Mouse (Mus musculus) limb, embryonic 13.5 days (tissue): ENCODE measurements around the gene Ipo9. TPM values are rescaled to one million over a fixed set of nuclear protein-coding genes. Genes with fewer than 3 reads are reported as not detected.

Source experiments
- ATAC-seq: fragments of 200-750 bp; cut with Nextera tagmentation; 2 replicates; pipeline ENCODE4 v1.8.0; 2017; ENCODE audit warnings: low read depth, moderate number of reproducible peaks, moderate TSS enrichment; ENCODE audit not compliant: low FRiP score
- H3K27ac ChIP-seq: fragments of 300-500 bp; sonication (generic); 2 replicates; pipeline ENCODE4 v1.5.1; 2015; ENCODE audit warnings: inconsistent platforms, mild to moderate bottlenecking, moderate library complexity
- H3K27me3 ChIP-seq: fragments of 300-500 bp; sonication (generic); 2 replicates; pipeline ENCODE4 v1.6.1; 2015; ENCODE audit warnings: mild to moderate bottlenecking, inconsistent platforms
- H3K36me3 ChIP-seq: fragments of 300-500 bp; sonication (generic); 2 replicates; pipeline ENCODE4 v1.6.1; 2015; ENCODE audit warnings: inconsistent platforms, mild to moderate bottlenecking, moderate library complexity
- H3K4me1 ChIP-seq: fragments of 300-500 bp; sonication (generic); 2 replicates; pipeline ENCODE4 v1.6.1; 2015; ENCODE audit warnings: inconsistent platforms
- H3K4me2 ChIP-seq: fragments of 300-500 bp; sonication (generic); replicated peaks from 2 replicates; pipeline ENCODE4 v1.6.1; 2015; ENCODE audit warnings: inconsistent platforms, mild to moderate bottlenecking, moderate library complexity
- H3K4me3 ChIP-seq: fragments of 300-500 bp; sonication (generic); 2 replicates; pipeline ENCODE4 v1.5.1; 2015; ENCODE audit warnings: moderate library complexity, mild to moderate bottlenecking, inconsistent platforms
- H3K9ac ChIP-seq: fragments of 300-500 bp; sonication (generic); 2 replicates; pipeline ENCODE4 v1.6.1; 2015; ENCODE audit warnings: mild to moderate bottlenecking, inconsistent platforms
- H3K9me3 ChIP-seq: fragments of 300-500 bp; sonication (generic); 2 replicates; pipeline ENCODE4 v1.6.1; 2016; ENCODE audit warnings: inconsistent platforms
- WGBS: fragments of 180-500 bp; shearing (Covaris S2); methylation state at CpG from one replicate; pipeline ENCODE4 v1.1.7; 2015; 5-methylcytosine and 5-hydroxymethylcytosine counted together
- polyA plus RNA-seq: library from polyadenylated mRNA; unstranded; fragments of >200 nt; fragmentation: Nextera tagmentation; extraction: Ambion mirVana; gene quantifications from 2 replicates; pipeline ENCODE4 v1.2.1, GENCODE M21; 2015

Ipo9 gene
- polyA plus RNA-seq, 1 experiment from 2014 or later, result 156 TPM

DNA sequence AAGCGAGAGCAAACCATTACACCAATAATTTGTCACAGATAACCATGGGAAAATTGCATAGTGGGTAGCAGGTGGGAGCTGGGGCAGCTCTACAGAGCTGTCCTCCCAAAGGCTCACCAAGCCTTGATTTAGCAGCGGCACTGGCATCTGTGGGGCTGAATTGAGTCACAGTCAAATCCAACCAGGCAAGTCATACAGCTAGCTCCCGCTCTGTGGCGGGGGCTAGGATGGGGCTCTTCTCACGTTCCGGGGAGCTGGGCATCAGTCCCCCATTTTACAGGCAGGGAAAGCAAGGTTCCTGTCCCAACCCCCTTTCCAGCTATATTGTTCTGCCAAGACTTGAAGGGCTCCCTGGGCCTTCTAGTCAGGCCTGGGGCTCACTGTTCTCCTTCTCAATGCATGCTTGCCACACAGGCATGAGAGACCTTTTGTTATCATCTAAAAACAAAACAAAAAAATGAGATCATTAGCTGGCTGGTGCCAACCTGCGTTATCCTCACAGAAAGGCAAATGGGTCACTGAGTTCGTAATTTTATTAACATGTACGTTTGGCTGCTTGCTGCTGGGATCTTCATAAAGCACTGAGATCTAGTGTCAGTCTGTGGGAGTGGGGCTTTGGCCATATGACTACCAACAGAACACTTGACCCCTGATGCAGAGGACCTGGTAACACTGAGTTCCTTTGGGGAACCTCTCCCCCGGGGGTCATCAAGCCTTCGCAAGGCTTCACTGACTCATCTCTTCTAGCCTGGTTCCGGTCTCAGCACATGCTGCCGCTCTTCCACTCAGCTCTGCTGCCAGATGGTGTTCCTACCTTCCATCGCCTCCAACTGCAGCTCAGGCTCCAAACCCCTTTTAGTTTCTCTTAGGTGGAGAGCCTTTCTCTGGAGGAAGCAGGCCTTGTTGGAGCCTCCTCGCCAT is 50.0 kb downstream of the Ipo9 start:
- Histone ChIP-seq H3K27ac (no peak overlapping the region), H3K4me2 (no peak overlapping the region), H3K9ac (no peak overlapping the region), H3K4me1 (peaks cover 2% of the 10 kb centered on the region), H3K9me3 (no peaks in the 10 kb centered on the region), H3K4me3 (no peak overlapping the region), H3K27me3 (no peaks in the 10 kb centered on the region), H3K36me3 (peaks cover 39% of the 10 kb centered on the region)
- 75% methylated on average over 15 of the region's 15 CpGs for WGBS
- ATAC-seq, result no peak

DNA sequence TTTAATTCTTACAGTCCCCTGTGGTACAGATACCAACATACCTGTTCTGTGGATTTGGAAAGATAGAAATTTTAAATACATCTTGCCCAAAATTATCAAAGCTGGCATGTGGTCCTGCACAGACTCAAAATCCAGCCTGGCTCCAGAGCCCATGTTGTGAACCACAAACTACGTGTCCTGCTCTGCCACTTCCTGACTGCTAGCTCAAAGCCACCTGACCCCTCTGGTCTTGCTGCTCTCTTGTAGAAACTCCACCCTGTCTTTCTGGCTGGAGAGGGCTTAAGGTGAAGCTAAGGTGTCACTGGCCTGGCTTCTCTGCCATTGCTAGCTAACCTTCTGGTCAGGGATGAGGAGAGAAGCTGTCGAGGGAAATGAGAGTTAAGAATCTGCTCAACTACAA is 51.3 kb downstream of the Ipo9 start:
- Histone ChIP-seq H3K4me1 (peaks cover 10% of the 10 kb centered on the region), H3K27ac (no peak overlapping the region), H3K4me2 (no peak overlapping the region), H3K36me3 (peaks cover 26% of the 10 kb centered on the region), H3K4me3 (no peak overlapping the region), H3K27me3 (no peaks in the 10 kb centered on the region), H3K9ac (no peak overlapping the region), H3K9me3 (no peaks in the 10 kb centered on the region)
- ATAC-seq, result no peak
- 46% methylated on average over 2 of the region's 2 CpGs for WGBS

DNA sequence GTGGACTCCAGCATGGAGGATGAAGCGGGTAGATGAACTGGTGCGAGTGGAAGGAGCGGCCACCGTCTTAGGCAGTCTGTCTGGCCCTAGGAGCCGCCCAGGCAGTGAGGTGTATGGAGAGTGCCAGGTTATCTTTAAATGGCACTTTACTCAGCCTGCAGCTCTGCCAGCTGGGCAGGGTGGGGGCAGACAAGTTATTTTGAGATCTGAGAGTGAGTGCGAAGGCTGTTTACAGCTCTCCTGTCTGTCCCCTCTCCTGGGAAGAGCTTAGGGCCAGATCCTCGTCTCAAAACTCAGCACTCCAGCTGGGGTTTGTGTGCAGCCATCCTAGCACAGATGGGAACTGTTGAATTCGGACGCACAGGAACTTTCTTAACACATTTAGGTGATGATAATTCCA is 51.7 kb downstream of the Ipo9 start:
- Histone ChIP-seq H3K4me1 (peaks cover 13% of the 10 kb centered on the region), H3K9me3 (no peaks in the 10 kb centered on the region), H3K27me3 (no peaks in the 10 kb centered on the region), H3K9ac (no peak overlapping the region), H3K4me2 (no peak overlapping the region), H3K4me3 (no peak overlapping the region), H3K27ac (no peak overlapping the region), H3K36me3 (peaks cover 21% of the 10 kb centered on the region)
- WGBS, result 63% methylated on average over 9 of the region's 9 CpGs
- no peak for ATAC-seq

DNA sequence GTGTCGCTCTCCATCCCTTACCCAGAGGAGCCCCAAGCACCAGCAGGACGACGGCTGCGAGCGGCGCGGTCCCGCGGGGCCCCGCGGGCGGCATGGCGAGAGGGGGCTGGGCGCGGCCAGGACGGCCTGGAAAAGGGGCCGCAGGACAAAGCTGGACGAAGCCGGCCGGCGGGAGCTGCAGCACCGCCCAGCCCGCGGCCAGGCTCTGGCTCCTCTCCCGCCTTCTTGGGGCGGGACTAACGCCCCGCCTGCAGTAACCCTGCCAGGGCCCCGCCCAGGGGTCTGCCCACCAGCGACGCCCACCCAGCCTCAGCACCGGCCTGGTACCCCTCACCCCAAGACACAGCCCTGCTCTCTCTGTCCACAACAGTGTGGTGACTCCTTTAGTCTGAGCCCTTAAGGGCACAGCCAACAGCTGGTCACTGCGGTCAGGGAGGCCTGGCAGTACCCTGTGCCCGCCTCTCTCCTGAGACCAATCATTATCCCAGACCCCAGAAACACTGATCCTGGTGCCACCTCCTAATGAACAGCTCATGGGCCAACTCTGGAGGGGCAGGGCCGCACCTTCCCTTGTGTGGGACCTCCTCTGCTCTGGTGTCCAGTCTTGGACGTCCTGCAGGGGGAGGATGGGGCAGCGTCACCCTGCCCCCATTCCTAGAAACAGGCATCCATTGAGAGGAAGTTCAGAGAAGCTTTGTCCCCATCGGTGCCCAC is 55.3 kb downstream of the Ipo9 start, which contains the start of gene Shisa4:
TSS of gene Shisa4 (minus strand) at position 370 of the 714 bp plus-strand sequence.
- Histone ChIP-seq H3K4me2 (peak within 1 kb of the TSS; percentile 92), H3K27ac (peak within 1 kb of the TSS; percentile 58; the same call in 1 of the 2 replicates), H3K36me3 (no peaks in the 10 kb centered on the region), H3K27me3 (no peaks in the 10 kb centered on the region), H3K4me1 (peaks cover 34% of the 10 kb centered on the region), H3K4me3 (peak within 1 kb of the TSS; percentile 73), H3K9ac (peak within 1 kb of the TSS; percentile 81), H3K9me3 (no peaks in the 10 kb centered on the region)
- ATAC-seq, result peak; percentile 91
- WGBS, result 3% methylated on average over 35 of the region's 38 CpGs

DNA sequence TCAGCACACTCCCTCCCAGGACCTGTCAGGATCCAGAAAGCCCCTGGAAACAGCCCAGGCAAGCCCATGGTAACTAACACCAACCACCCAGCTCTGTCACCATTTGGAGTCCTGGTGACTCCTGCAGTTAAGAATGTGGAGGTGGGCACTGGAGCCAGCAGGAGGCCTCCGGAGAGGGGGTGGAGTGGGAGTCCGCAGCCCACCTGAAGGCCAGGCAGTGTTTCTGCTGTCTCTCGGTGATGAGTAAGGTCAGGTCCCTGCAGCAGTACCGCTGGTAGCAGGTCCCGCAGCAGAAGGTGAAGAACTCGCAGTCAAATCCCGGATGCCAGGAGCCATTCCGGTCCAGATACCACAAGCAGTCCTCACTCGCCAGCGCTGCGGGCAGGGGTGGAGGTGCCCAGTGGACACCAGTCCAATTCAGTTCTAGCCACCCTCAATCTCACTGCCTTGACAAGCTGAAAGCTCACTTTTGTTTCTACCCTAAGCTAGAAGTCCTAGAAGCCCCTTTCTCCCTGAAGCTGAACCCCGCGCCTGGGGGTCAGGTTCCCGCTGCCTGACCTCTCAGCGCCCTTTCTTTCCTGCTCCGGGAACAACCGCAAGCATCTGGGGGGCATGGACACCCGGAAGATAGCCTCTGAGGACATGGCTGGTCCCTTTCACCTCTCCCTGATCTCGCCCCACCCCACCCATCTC is 56.0 kb downstream of the Ipo9 start:
- ATAC-seq, result no peak

DNA sequence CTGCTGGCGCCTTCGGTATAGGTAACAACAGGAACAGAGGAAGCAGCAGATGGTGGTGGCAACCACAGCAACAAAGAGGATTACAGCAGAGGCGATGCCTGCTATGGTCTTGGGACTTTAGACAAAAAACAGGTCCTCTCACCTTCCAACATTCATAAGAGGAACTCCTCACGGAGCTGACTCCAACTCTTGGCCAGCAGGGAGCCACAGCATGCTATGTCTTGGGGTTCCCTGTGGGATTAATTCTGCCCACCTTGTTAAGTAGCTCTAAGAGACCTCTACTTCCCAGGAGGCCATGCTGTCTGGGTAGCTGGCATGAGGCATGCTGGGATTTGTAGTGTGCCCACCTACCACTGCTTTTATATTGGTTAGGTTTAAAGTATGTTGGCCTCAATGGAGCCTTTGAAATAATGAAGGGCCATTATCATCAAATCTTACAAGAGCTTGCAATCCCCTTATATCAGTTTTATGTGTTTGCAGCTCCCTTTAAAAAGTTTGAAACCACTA is 57.1 kb downstream of the Ipo9 start:
- no peak for ATAC-seq
- WGBS, result 73% methylated on average over 4 of the region's 4 CpGs
- no peaks in the 10 kb centered on the region for H3K27me3 ChIP-seq
- H3K9me3 ChIP-seq, result no peaks in the 10 kb centered on the region
- H3K4me1 ChIP-seq, result peaks cover 40% of the 10 kb centered on the region
- H3K36me3 ChIP-seq, result no peaks in the 10 kb centered on the region
- no peak overlapping the region for H3K9ac ChIP-seq
- H3K4me2 ChIP-seq, result peak overlapping the region; percentile 25
- no peak overlapping the region; the same call in 1 of the 2 replicates for H3K4me3 ChIP-seq
- no peak overlapping the region for H3K27ac ChIP-seq

More for the DNA sequence above, 56.0 kb downstream of the Ipo9 start:
- Histone ChIP-seq H3K4me2 (peak overlapping the region; percentile 92), H3K27ac (peak overlapping the region; percentile 58; the same call in 1 of the 2 replicates), H3K9ac (peak overlapping the region; percentile 81), H3K4me1 (peaks cover 34% of the 10 kb centered on the region), H3K9me3 (no peaks in the 10 kb centered on the region), H3K4me3 (peak overlapping the region; percentile 73), H3K27me3 (no peaks in the 10 kb centered on the region), H3K36me3 (no peaks in the 10 kb centered on the region)
- WGBS, result 2% methylated on average over 19 of the region's 19 CpGs

DNA sequence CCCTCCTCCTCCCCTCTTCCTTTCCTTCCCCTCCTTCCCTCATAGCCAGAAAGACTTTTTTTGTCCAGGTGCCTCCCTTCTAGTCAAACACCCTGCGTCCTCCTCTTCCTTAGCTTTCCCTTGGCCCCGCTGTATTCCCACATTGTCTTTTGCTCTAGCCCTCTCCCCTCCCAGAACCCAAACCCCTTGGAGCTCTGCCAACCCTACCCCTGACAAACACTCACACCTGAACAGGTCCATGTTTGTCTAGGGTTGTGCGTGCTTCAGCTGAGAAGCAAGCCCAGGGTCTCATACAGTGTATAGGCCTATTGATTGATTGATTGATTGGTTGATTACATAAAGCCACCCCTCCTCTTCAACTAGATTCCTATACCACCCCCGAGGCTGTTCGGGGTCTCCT is 60.9 kb downstream of the Ipo9 start:
- H3K9ac ChIP-seq, result no peak overlapping the region
- no peaks in the 10 kb centered on the region for H3K9me3 ChIP-seq
- no peaks in the 10 kb centered on the region for H3K27me3 ChIP-seq
- H3K4me3 ChIP-seq, result no peak overlapping the region
- no peak overlapping the region for H3K4me2 ChIP-seq
- WGBS, result 82% methylated on average over 5 of the region's 5 CpGs
- H3K4me1 ChIP-seq, result peaks cover 36% of the 10 kb centered on the region
- H3K27ac ChIP-seq, result no peak overlapping the region
- no peaks in the 10 kb centered on the region for H3K36me3 ChIP-seq
- ATAC-seq, result no peak

DNA sequence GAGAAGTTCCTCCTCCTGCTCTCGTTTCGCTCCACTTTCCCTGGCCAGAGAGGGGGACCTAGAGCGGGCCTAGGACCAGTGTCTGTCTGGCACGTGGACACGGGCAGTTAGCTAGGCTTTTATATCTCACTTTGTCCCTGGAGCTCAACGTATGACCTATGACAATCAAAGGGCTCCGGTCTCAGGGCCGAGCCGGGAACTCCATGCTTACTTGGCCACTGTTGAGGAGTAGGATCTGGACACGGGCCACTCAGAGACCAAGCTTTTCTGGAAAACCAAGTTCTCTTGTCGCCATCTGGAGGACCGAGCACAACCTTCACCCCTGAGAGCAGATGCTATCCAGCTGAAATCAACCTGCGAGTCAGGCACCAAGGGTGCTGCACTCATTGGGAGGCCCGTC is 61.3 kb downstream of the Ipo9 start:
- peak overlapping the region; percentile 91 for H3K4me2 ChIP-seq
- H3K4me3 ChIP-seq, result peak overlapping the region; percentile 48
- H3K9ac ChIP-seq, result peak overlapping the region; percentile 73
- no peaks in the 10 kb centered on the region for H3K9me3 ChIP-seq
- H3K4me1 ChIP-seq, result peaks cover 32% of the 10 kb centered on the region
- ATAC-seq, result no peak
- H3K27me3 ChIP-seq, result no peaks in the 10 kb centered on the region
- no peak overlapping the region for H3K27ac ChIP-seq
- no peaks in the 10 kb centered on the region for H3K36me3 ChIP-seq
- WGBS, result 8% methylated on average over 14 of the region's 14 CpGs

DNA sequence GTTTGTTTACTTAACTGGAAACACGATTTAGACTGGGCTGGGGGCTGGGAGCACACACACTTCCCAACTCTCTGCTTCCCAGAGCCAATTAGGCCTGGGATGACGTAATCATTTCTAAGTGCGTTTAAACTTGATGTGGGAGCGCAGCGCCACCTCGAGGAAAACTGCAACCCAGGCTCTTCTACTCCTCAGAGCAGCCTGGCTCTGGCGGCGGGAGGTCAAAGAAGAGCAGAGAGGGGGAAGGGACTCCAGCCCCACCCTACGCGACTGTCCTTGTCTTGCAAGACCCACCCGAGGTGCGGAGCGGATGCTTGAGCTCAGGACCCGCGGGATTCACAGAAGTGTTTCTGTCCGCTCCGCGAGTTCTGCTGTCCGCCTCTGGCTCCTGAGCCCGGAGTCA is 62.1 kb downstream of the Ipo9 start:
- peak; percentile 52 for ATAC-seq
- Histone ChIP-seq H3K36me3 (no peaks in the 10 kb centered on the region), H3K4me1 (peaks cover 26% of the 10 kb centered on the region), H3K27ac (no peak overlapping the region), H3K4me2 (peak overlapping the region; percentile 91), H3K9me3 (no peaks in the 10 kb centered on the region), H3K4me3 (peak overlapping the region; percentile 48), H3K27me3 (no peaks in the 10 kb centered on the region), H3K9ac (peak overlapping the region; percentile 73)
- whole genome bisulfite sequencing, result 1% methylated on average over 20 of the region's 20 CpGs

DNA sequence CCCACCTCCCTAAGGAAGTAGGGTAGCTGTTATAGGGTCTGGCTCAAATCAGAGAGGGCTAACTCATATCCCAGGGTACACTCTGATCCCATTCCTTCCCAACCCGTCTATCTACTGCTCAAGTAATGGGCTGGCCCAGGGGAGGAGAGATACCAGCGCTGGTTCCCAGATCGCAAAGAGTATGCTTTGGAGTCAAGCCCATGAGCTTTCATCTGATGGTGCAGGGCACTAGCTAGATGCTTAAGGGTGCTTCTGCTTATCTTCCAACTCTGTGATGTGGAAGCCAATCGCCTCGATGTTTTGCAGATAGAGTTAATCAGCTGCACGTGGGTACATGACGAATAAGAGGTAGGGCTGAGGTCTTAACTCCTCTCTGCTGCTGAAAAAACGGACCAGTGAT is 62.7 kb downstream of the Ipo9 start:
- no peak for ATAC-seq
- no peak overlapping the region for H3K4me3 ChIP-seq
- no peaks in the 10 kb centered on the region for H3K36me3 ChIP-seq
- no peaks in the 10 kb centered on the region for H3K9me3 ChIP-seq
- H3K27ac ChIP-seq, result no peak overlapping the region
- 67% methylated on average over 8 of the region's 8 CpGs for WGBS
- H3K4me1 ChIP-seq, result peaks cover 20% of the 10 kb centered on the region
- H3K4me2 ChIP-seq, result peak overlapping the region; percentile 91; the same call in 1 of the 2 replicates
- H3K9ac ChIP-seq, result no peak overlapping the region
- H3K27me3 ChIP-seq, result no peaks in the 10 kb centered on the region

DNA sequence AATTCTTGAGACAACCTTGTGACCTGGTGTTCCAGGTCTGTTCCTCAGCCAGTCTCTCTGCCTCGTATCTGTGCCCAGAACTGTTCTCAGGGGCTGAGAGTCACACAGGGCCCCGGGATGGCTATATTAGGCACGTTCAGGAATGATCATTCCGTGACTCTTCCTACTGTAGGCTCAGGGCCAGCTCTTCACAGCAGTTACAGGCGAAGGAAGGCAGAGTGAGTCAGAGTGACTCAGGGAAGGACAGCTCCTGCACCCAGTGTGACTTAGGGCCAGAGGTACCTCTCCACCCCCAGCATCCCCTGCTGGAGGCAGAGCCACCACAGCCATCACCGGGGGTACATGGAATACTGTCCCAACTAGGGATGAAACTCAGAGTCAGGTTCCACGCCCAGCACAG is 63.3 kb downstream of the Ipo9 start:
- H3K27ac ChIP-seq, result no peak overlapping the region
- no peak for ATAC-seq
- H3K4me2 ChIP-seq, result no peak overlapping the region
- H3K9me3 ChIP-seq, result peaks cover 2% of the 10 kb centered on the region; the same call in 1 of the 2 replicates
- WGBS, result 82% methylated on average over 7 of the region's 7 CpGs
- H3K9ac ChIP-seq, result no peak overlapping the region
- no peaks in the 10 kb centered on the region for H3K36me3 ChIP-seq
- H3K4me3 ChIP-seq, result no peak overlapping the region
- no peaks in the 10 kb centered on the region for H3K27me3 ChIP-seq
- H3K4me1 ChIP-seq, result peaks cover 16% of the 10 kb centered on the region
